ENCODE assay signal across 12 mouse cellular contexts in the genomic region with DNA sequence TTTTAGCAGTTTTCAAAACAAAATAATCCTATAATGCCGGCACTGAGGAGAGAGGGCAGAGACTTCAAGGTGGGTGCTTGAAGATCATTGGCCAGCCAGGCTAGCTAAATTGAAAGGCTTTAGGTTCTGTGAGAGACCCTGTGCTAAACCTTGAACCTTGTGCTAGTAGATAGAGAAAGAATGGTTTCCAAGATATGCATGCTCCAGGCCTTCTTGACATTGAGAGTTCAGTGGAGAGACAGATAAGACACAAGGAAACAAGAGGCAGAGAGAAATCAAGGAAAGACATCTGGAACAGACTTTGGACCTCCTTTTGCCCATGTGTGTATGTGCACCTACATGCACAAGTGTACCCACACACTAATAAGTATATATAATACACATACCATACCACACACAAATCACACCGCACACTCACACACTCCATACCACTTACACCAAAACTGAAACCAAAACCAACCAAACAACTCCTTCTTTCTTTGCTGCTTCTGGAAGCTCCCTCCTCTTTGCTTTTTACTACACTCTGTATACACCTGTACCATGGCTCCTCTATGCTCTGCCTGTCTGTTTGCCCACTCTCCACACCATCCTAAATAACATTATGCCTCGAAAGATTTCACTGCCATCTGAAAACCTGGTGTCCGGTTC. TPM values are rescaled to one million over a fixed set of nuclear protein-coding genes. Genes with fewer than 3 reads are reported as not detected.
DNase-seq lines count a peak whose midpoint lies in the region; ATAC-seq and TF ChIP-seq lines count a peak whose summit lies in the region.
"Had no signal": no experiment of that assay in that cellular context is flagged by ENCODE, and none has a peak within 500 bp of the region (broad histone marks: within the 10 kb centered on the region; RNA-seq: fewer than 3 reads in every experiment).

No protein-coding gene starts in this region.

- peak overlapping the region; percentile 48 for H3K9ac ChIP-seq in MEL (ENCODE audit: control insufficient read depth, low read depth, low read length, poor library complexity, severe bottlenecking)

- DNase-seq in CD4-positive helper T cell, adult 2 months (ENCODE audit: low read depth, low spot score): peak; percentile 24
- no peak for DNase-seq in MEL (ENCODE audit: low read depth, low spot score)
- DNase-seq in induced T-regulatory cell, adult 2 months (ENCODE audit: low read depth): peak; percentile 67
- no peak for DNase-seq in adipocyte (ENCODE audit: low spot score)
- no peak for DNase-seq in thymus, postnatal 10 days (ENCODE audit: low spot score in 2 of 2)
- DNase-seq: adrenal gland, adult 2 months; cerebellum, adult 8-10 months; kidney, adult 18-20 months; left cerebral cortex, postnatal 4 days; thymus, postnatal 36 days had no signal

- peaks cover 0 to 34% of the 10 kb centered on the region in 2 experiments; a peak in 2 of 4 replicates for H3K36me3 ChIP-seq in MEL (ENCODE audit: control insufficient read depth in 1 of 2, insufficient read depth in 2 of 2, low read length in 2 of 2)

- TF ChIP-seq POLR2A in MEL (IDR thresholded peaks at IDR 0.05; ENCODE audit: control insufficient read depth in 1 of 2, insufficient read depth in 1 of 2, low read depth in 1 of 2, low read length in 2 of 2, poor library complexity in 1 of 2): no peak

- H3K4me1 ChIP-seq in MEL (ENCODE audit: control insufficient read depth in 1 of 2, insufficient read depth in 2 of 2, low read length in 2 of 2): peaks cover 18 to 48% of the 10 kb centered on the region in 2 experiments

- TF ChIP-seq EP300 in MEL (IDR thresholded peaks at IDR 0.05; ENCODE audit: low read depth in 1 of 2, low read length in 2 of 2): peak in 1 of 2 experiments; percentile 51; a peak in 3 of 4 replicates

- 0 out of 2 replicates have a peak, but pooled peaks have one; percentile 34 for ATAC-seq in megakaryocyte, adult 5-6 weeks (ENCODE audit: poor library complexity, severe bottlenecking)
- no peak for ATAC-seq in cerebellum, adult (ENCODE audit: insufficient number of reproducible peaks, low FRiP score, low TSS enrichment)

- no peaks in the 10 kb centered on the region for H3K9me3 ChIP-seq in MEL (replicated peaks; ENCODE audit: insufficient read depth, low read length)

- TF ChIP-seq CTCF in MEL (IDR thresholded peaks at IDR 0.05 in 2 of 3, conservative IDR thresholded peaks at IDR 0.05 in 1 of 3; ENCODE audit: control insufficient read depth in 1 of 3, insufficient read depth in 1 of 3, low read depth in 2 of 3, low read length in 3 of 3, poor library complexity in 1 of 3, severe bottlenecking in 1 of 3): no peak

- H3K4me3 ChIP-seq in MEL (ENCODE audit: control insufficient read depth in 1 of 2, insufficient read depth in 1 of 2, low read depth in 2 of 2, low read length in 2 of 2): peak overlapping the region; percentile 46 to 64

- no peaks in the 10 kb centered on the region for H3K79me2 ChIP-seq in MEL (ENCODE audit: control insufficient read depth, insufficient read depth, low read length, poor library complexity)

- no peaks in the 10 kb centered on the region for H3K27me3 ChIP-seq in MEL (ENCODE audit: control insufficient read depth in 1 of 2, insufficient read depth in 2 of 2, low read length in 2 of 2)

- no peak for TF ChIP-seq RAD21 in MEL (IDR thresholded peaks at IDR 0.05; ENCODE audit: low read depth, low read length)

- peak overlapping the region; percentile 90 for H3K27ac ChIP-seq in MEL (ENCODE audit: control insufficient read depth, low read depth, low read length)

TF ChIP-seq in MEL, 35 proteins besides CTCF, POLR2A, EP300 and RAD21:
- TF ChIP-seq CHD1 (IDR thresholded peaks at IDR 0.05; ENCODE audit: low read depth, low read length): 0 out of 2 replicates have a peak, but pooled peaks have one; percentile 28
- TF ChIP-seq JUND (IDR thresholded peaks at IDR 0.05; ENCODE audit: low read depth, low read length): no peak
- TF ChIP-seq GATA1 (IDR thresholded peaks at IDR 0.05; ENCODE audit: low read depth, low read length): peak; percentile 84
- no peak for TF ChIP-seq ZNF384 (IDR thresholded peaks at IDR 0.05; ENCODE audit: low read depth, low read length)
- peak; percentile 82 for TF ChIP-seq TCF12 (IDR thresholded peaks at IDR 0.05; ENCODE audit: low read depth, low read length)
- TF ChIP-seq TAL1 (IDR thresholded peaks at IDR 0.05; ENCODE audit: low read length): peak; percentile 65
- peak; percentile 48; the same call in 1 of the 2 replicates for TF ChIP-seq SIN3A (IDR thresholded peaks at IDR 0.05; ENCODE audit: low read length)
- no peak for TF ChIP-seq TBP (IDR thresholded peaks at IDR 0.05; ENCODE audit: low read depth, low read length)
- TF ChIP-seq MXI1 (IDR thresholded peaks at IDR 0.05; ENCODE audit: low read depth, low read length): peak; percentile 59; the same call in 1 of the 2 replicates

RNA-seq across cellular contexts. Expression of a gene that starts 24.6 kb away (rescaled TPM):
- 3.9 and 4.3 TPM in 2 replicates for total RNA-seq in MEL (2012; rRNA removed)
- 10 to 100 TPM; 14.1 to 85.1 TPM for polyA plus RNA-seq in MEL (2012; ENCODE audit: insufficient read depth in 1 of 2, insufficient read length in 2 of 2, low read depth in 1 of 2, low replicate concordance in 2 of 2, missing spikeins in 1 of 2)
- 54.5 and 60.9 TPM in 2 replicates for total RNA-seq in megakaryocyte, adult 5-6 weeks (2015)
- 9.5 and 21.8 TPM in 2 replicates for total RNA-seq in megakaryocyte, adult 5-6 weeks (2017)

RNA-seq across cellular contexts. Expression of a gene that starts 25.4 kb away (rescaled TPM):
- 0.54 and 0.65 TPM in 2 replicates for total RNA-seq in MEL (2012; rRNA removed)
- 1 to 10 TPM in 1 of 2 experiments, not detected in 1; 2.7 TPM for polyA plus RNA-seq in MEL (2012; ENCODE audit: insufficient read depth in 1 of 2, insufficient read length in 2 of 2, low read depth in 1 of 2, low replicate concordance in 2 of 2, missing spikeins in 1 of 2)
- 22.3 and 25.1 TPM in 2 replicates for total RNA-seq in megakaryocyte, adult 5-6 weeks (2015)
- total RNA-seq in megakaryocyte, adult 5-6 weeks (2017): 33.0 and 43.3 TPM in 2 replicates

Comparison
In these comparisons a context has a peak if more than half of its experiments do, and no peak if none do; other contexts are left out.
1. DNase-seq: peak in CD4-positive helper T cell, adult 2 months (single experiment) and induced T-regulatory cell, adult 2 months (single experiment); none in MEL (single experiment), adipocyte (single experiment) and thymus, postnatal 10 days (0 of 2).
2. RNA of a gene that starts 25.4 kb away (total RNA-seq): 22.3 to 43.3 TPM in megakaryocyte, adult 5-6 weeks; 0.54 to 0.65 TPM in MEL; every median in the first group is over 10 times any median in the second.